Mouse (Mus musculus): ENCODE data around the gene Gm21885.

GRCm38 (mm10) chr11:94274206-94274867 is 7.3 kb upstream of the Gm21885 start:
- TF ChIP-seq CTCF (IDR thresholded peaks at IDR 0.05; ENCODE audit: low read depth, low read length), result no peak
- no peak for TF ChIP-seq POLR2A (IDR thresholded peaks at IDR 0.05; ENCODE audit: borderline replicate concordance, low read depth, low read length)

All from bone marrow macrophage, adult 2 months (primary cell).